Comparison of ENCODE assay signal across 9 mouse cellular contexts in the genomic region with DNA sequence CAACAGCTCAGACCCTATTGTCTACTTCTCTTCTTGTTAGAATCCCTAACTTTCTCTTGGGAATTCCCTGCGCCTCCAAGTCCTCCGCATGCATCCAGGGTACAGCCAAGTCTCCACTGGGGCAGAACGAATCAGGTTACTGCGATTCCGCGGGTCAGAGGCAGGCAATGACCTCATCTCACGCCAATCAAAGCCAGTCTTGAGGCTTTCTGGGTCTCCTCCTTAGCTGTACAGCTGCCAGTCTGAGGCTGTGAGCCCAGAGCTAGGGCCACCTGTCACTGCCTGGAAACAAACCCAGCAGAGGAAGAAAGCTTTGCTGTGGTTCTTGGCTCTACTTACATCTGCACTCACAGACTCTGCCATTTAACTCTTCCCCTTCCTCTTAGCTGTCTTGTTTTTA. TPM values are rescaled to one million over a fixed set of nuclear protein-coding genes. Genes with fewer than 3 reads are reported as not detected.
DNase-seq lines count a peak whose midpoint lies in the region; ATAC-seq and TF ChIP-seq lines count a peak whose summit lies in the region.
"Had no signal": no experiment of that assay in that cellular context is flagged by ENCODE, and none has a peak within 500 bp of the region (broad histone marks: within the 10 kb centered on the region; RNA-seq: fewer than 3 reads in every experiment).

No protein-coding gene starts in this region.

- intact Hi-C loops in heart, postnatal 14 days (cut with DNase I), result no loop called here

- peak; percentile 52; the same call in 1 of the 2 replicates for ATAC-seq in frontal cortex, adult (ENCODE audit: low TSS enrichment)
- ATAC-seq in midbrain, embryonic 12.5 days (ENCODE audit: low FRiP score, low read depth), result peak; percentile 58; the same call in 1 of the 2 replicates
- ATAC-seq in erythroblast, adult 5-6 weeks (replicated peaks; ENCODE audit: low FRiP score, poor library complexity, severe bottlenecking), result no peak

- no peak for TF ChIP-seq CTCF in brain, embryonic 14.5 days (IDR thresholded peaks at IDR 0.05; ENCODE audit: borderline replicate concordance, extremely low read depth, insufficient read depth, insufficient read length)

- no peak overlapping the region for H3K9ac ChIP-seq in midbrain, embryonic 12.5 days (replicated peaks)

- H3K4me1 ChIP-seq in midbrain, embryonic 12.5 days, result peaks cover 8% of the 10 kb centered on the region; the same call in 1 of the 2 replicates

- H3K36me3 ChIP-seq in midbrain, embryonic 12.5 days, result peaks cover 6% of the 10 kb centered on the region; the same call in 1 of the 2 replicates

- H3K4me3 ChIP-seq in midbrain, embryonic 12.5 days, result no peak overlapping the region

- H3K9me3 ChIP-seq in midbrain, embryonic 12.5 days, result peaks cover 11% of the 10 kb centered on the region

- no peak for TF ChIP-seq POLR2A in brain, embryonic 14.5 days (IDR thresholded peaks at IDR 0.05; ENCODE audit: borderline replicate concordance, extremely low read depth, insufficient read depth, insufficient read length, poor library complexity, severe bottlenecking)

- H3K27me3 ChIP-seq in midbrain, embryonic 12.5 days, result peaks cover 4% of the 10 kb centered on the region

- H3K4me2 ChIP-seq in midbrain, embryonic 12.5 days (replicated peaks), result no peak overlapping the region

- no peak for DNase-seq in frontal cortex, postnatal 36 days (ENCODE audit: low spot score in 2 of 2)
- peak; percentile 88 for DNase-seq in brain, embryonic 14.5 days (ENCODE audit: low read depth)
- peak; percentile 68 to 73 for DNase-seq in heart, postnatal 14 days
- DNase-seq in adrenal gland, adult 18-20 months (ENCODE audit: low spot score in 2 of 2), result no peak
- no peak for DNase-seq in frontal cortex, adult 2 months (ENCODE audit: extremely low spot score in 1 of 2, low spot score in 1 of 2)

- H3K27ac ChIP-seq in midbrain, embryonic 12.5 days (replicated peaks), result no peak overlapping the region

- WGBS in midbrain, embryonic 12.5 days, result 35% methylated on average over 7 of the region's 7 CpGs

RNA-seq across cellular contexts. Expression of a gene that starts 21.5 kb away (rescaled TPM):
- polyA plus RNA-seq in brain, embryonic 14.5 days (2012; rRNA removed), result 24.3 and 24.4 TPM in 2 replicates
- total RNA-seq in heart, postnatal 14 days (2021), result 100 to 1,000 TPM; 354 to 358 TPM
- 10.1 and 10.2 TPM in 2 replicates for polyA plus RNA-seq in midbrain, embryonic 12.5 days (2016; fragmentation: Nextera tagmentation; extraction: Ambion mirVana)
- total RNA-seq in adrenal gland, adult 18-20 months (2021), result 10 to 100 TPM; 88.5 to 90.6 TPM
- 68.8 and 69.8 TPM in 2 replicates for polyA plus RNA-seq in frontal cortex, adult 2 months (2012; rRNA removed)
- total RNA-seq in erythroblast, adult 5-6 weeks (2015; ENCODE audit: low replicate concordance), result not detected in 2 replicates
- total RNA-seq in erythroblast, adult 5-6 weeks (2017; ENCODE audit: low replicate concordance), result 1.2 TPM in 1 of 2 replicates, not detected in the other

RNA-seq across cellular contexts. Expression of a gene that starts 39.9 kb away (rescaled TPM):
- 142 and 232 TPM in 2 replicates for polyA plus RNA-seq in brain, embryonic 14.5 days (2012; rRNA removed)
- total RNA-seq in heart, postnatal 14 days (2021), result 1 to 10 TPM; 8.6 to 9.7 TPM
- polyA plus RNA-seq in midbrain, embryonic 12.5 days (2016; fragmentation: Nextera tagmentation; extraction: Ambion mirVana), result 77.3 and 78.1 TPM in 2 replicates
- total RNA-seq in adrenal gland, adult 18-20 months (2021), result 10 to 100 TPM; 18.3 to 19.4 TPM
- 58.4 and 62.8 TPM in 2 replicates for polyA plus RNA-seq in frontal cortex, adult 2 months (2012; rRNA removed)
- 9.0 and 13.3 TPM in 2 replicates for total RNA-seq in erythroblast, adult 5-6 weeks (2015; ENCODE audit: low replicate concordance)
- 3.4 and 10.0 TPM in 2 replicates for total RNA-seq in erythroblast, adult 5-6 weeks (2017; ENCODE audit: low replicate concordance)

RNA-seq across cellular contexts. Expression of a gene that starts 41.3 kb away (rescaled TPM):
- 0.20 TPM in 1 of 2 replicates, not detected in the other for polyA plus RNA-seq in brain, embryonic 14.5 days (2012; rRNA removed)
- under 1 TPM in 1 of 2 experiments, not detected in 1; 0.76 TPM for total RNA-seq in heart, postnatal 14 days (2021)
- polyA plus RNA-seq in midbrain, embryonic 12.5 days (2016; fragmentation: Nextera tagmentation; extraction: Ambion mirVana), result 0.87 TPM in 1 of 2 replicates, not detected in the other
- total RNA-seq in adrenal gland, adult 18-20 months (2021), result 1 to 10 TPM in 1 of 2 experiments, not detected in 1; 1.7 TPM
- 0.25 TPM in 1 of 2 replicates, not detected in the other for polyA plus RNA-seq in frontal cortex, adult 2 months (2012; rRNA removed)
- total RNA-seq in erythroblast, adult 5-6 weeks (2015; ENCODE audit: low replicate concordance), result not detected in 2 replicates
- total RNA-seq in erythroblast, adult 5-6 weeks (2017; ENCODE audit: low replicate concordance), result not detected in 2 replicates
- total RNA-seq: liver, adult 2 months had no signal
- polyA plus RNA-seq: liver, adult 2 months had no signal

RNA-seq across cellular contexts. Expression of a gene that starts 57.7 kb away (rescaled TPM):
- 109 and 112 TPM in 2 replicates for polyA plus RNA-seq in brain, embryonic 14.5 days (2012; rRNA removed)
- total RNA-seq in heart, postnatal 14 days (2021), result 1 to 10 TPM; 7.9 to 8.5 TPM
- 59.8 and 61.2 TPM in 2 replicates for polyA plus RNA-seq in midbrain, embryonic 12.5 days (2016; fragmentation: Nextera tagmentation; extraction: Ambion mirVana)
- 1 to 10 TPM; 6.8 to 7.7 TPM for total RNA-seq in adrenal gland, adult 18-20 months (2021)
- 95.1 and 100 TPM in 2 replicates for polyA plus RNA-seq in frontal cortex, adult 2 months (2012; rRNA removed)
- 0.42 and 0.58 TPM in 2 replicates for total RNA-seq in erythroblast, adult 5-6 weeks (2015; ENCODE audit: low replicate concordance)
- 0.17 and 1.5 TPM in 2 replicates for total RNA-seq in erythroblast, adult 5-6 weeks (2017; ENCODE audit: low replicate concordance)

Comparison
In these comparisons a context has a peak if more than half of its experiments do, and no peak if none do; other contexts are left out.
1. DNase-seq: peak in brain, embryonic 14.5 days (single experiment) and heart, postnatal 14 days (2 of 2); none in frontal cortex, postnatal 36 days (0 of 2), adrenal gland, adult 18-20 months (0 of 2) and frontal cortex, adult 2 months (0 of 2).
2. RNA of a gene that starts 21.5 kb away (total RNA-seq): 354 to 358 TPM in heart, postnatal 14 days and 88.5 to 90.6 TPM in adrenal gland, adult 18-20 months; 1.2 TPM in erythroblast, adult 5-6 weeks; every median in the first group is over 10 times any median in the second.